Mouse (Mus musculus) hindbrain, embryonic 11.5 days (tissue): Measurements from ENCODE around the gene Igsf23. TPM values are rescaled to one million over a fixed set of nuclear protein-coding genes. Genes with fewer than 3 reads are reported as not detected.

Source experiments
- ATAC-seq: fragments of 200-750 bp; cut with Nextera tagmentation; 2 replicates; pipeline ENCODE4 v1.8.0; 2017; ENCODE audit warnings: mild to moderate bottlenecking, moderate TSS enrichment, moderate library complexity; ENCODE audit not compliant: low FRiP score
- DNase-seq: peaks from one replicate; pipeline ENCODE4 v3.0.0-alpha.2; 2015; ENCODE audit warnings: low spot score
- H3K27ac ChIP-seq: fragments of 300-500 bp; sonication (generic); 2 replicates; pipeline ENCODE4 v1.5.1; 2014; ENCODE audit warnings: mild to moderate bottlenecking, low read depth, low read length
- H3K27me3 ChIP-seq: fragments of 300-500 bp; sonication (generic); 2 replicates; pipeline ENCODE4 v1.6.1; 2014; ENCODE audit warnings: mild to moderate bottlenecking, low read length, moderate library complexity, mixed read lengths; ENCODE audit not compliant: control insufficient read depth, insufficient read depth
- H3K36me3 ChIP-seq: fragments of 300-500 bp; sonication (generic); 2 replicates; pipeline ENCODE4 v1.6.1; 2014; ENCODE audit warnings: mild to moderate bottlenecking, low read length, moderate library complexity, mixed read lengths; ENCODE audit not compliant: control insufficient read depth, insufficient read depth
- H3K4me1 ChIP-seq: fragments of 300-500 bp; sonication (generic); replicated peaks from 2 replicates; pipeline ENCODE4 v1.6.1; 2014; ENCODE audit warnings: low read length, mixed read lengths; ENCODE audit not compliant: control insufficient read depth, insufficient read depth
- H3K4me2 ChIP-seq: fragments of 300-500 bp; sonication (generic); replicated peaks from 2 replicates; pipeline ENCODE4 v1.6.1; 2014; ENCODE audit warnings: mild to moderate bottlenecking, low read depth, low read length
- H3K4me3 ChIP-seq: fragments of 300-500 bp; sonication (generic); 2 replicates; pipeline ENCODE4 v1.5.1; 2014; ENCODE audit warnings: low read depth, low read length
- H3K9ac ChIP-seq: fragments of 300-500 bp; sonication (generic); 2 replicates; pipeline ENCODE4 v1.6.1; 2014; ENCODE audit warnings: low read depth, low read length
- H3K9me3 ChIP-seq: fragments of 300-500 bp; sonication (generic); 2 replicates; pipeline ENCODE4 v1.6.1; 2016; ENCODE audit warnings: low read length; ENCODE audit not compliant: control insufficient read depth
- WGBS: fragments of 180-500 bp; shearing (Covaris S2); extraction: QIAGEN DNeasy Blood & Tissue Kit; methylation state at CpG from one replicate; pipeline ENCODE4 v1.1.7; 2014; 5-methylcytosine and 5-hydroxymethylcytosine counted together
- polyA plus RNA-seq: library from polyadenylated mRNA; unstranded; fragments of >200 nt; fragmentation: Nextera tagmentation; extraction: Ambion mirVana; gene quantifications from 2 replicates; pipeline ENCODE4 v1.2.1, GENCODE M21; 2014

Gene Igsf23
- polyA plus RNA-seq, 1 experiment from 2014 or later = not detected

DNA sequence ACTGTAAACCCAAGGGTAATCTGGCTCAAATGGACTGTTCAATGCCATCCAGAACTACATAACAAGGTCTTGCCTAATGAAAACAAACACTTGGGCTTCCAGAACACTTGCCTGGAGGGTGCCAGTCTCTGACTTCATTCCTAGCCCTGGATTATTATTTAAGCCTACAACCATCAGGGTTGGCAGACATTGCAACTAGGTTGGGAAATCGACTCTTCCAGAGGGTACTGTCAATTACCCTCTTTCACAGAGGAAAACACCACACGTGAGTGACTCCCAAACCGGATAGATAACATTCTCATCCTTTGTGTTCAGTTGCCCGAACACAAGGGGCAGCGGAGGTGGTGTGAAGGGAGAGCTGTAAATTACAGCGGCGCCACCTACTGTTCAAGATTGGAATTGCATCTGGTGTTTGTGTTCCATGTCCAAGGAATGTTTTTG is 5.8 kb upstream of the Igsf23 start:
- ATAC-seq (peak; percentile 43; the same call in 1 of the 2 replicates), DNase-seq (peak; percentile 91)
- H3K27ac ChIP-seq = no peak overlapping the region
- no peaks in the 10 kb centered on the region for H3K36me3 ChIP-seq
- H3K9me3 ChIP-seq = 0 out of 2 replicates have a peak, but pooled peaks cover 3% of the 10 kb centered on the region
- 4% methylated on average over 7 of the region's 7 CpGs for WGBS
- no peaks in the 10 kb centered on the region for H3K4me1 ChIP-seq
- no peak overlapping the region for H3K4me3 ChIP-seq
- H3K9ac ChIP-seq = no peak overlapping the region
- H3K4me2 ChIP-seq = no peak overlapping the region
- H3K27me3 ChIP-seq = no peaks in the 10 kb centered on the region

DNA sequence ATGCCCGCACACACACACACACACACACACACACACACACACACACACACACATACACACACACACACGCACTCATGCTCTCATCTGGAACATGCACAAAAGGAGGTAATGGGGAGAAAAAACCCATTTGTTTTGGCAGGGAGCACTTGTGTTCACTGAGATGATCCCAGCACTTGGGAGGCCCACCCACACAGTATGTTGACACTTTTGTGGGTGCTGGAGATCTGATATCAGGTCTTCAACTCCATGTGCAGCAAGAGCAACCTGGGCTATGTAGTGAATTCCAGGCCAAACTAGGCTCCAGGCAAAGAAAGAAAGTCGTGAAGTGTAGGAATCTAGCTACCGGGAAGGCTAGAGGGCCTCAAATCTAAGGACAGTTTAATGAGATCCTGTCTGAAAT is 5.3 kb upstream of the Igsf23 start:
- Histone ChIP-seq H3K4me2 (no peak overlapping the region), H3K9me3 (no peaks in the 10 kb centered on the region), H3K4me3 (no peak overlapping the region), H3K27me3 (no peaks in the 10 kb centered on the region), H3K4me1 (no peaks in the 10 kb centered on the region), H3K36me3 (no peaks in the 10 kb centered on the region), H3K27ac (no peak overlapping the region), H3K9ac (no peak overlapping the region)
- no peak for DNase-seq
- ATAC-seq = no peak
- WGBS = 83% methylated on average over 4 of the region's 4 CpGs

DNA sequence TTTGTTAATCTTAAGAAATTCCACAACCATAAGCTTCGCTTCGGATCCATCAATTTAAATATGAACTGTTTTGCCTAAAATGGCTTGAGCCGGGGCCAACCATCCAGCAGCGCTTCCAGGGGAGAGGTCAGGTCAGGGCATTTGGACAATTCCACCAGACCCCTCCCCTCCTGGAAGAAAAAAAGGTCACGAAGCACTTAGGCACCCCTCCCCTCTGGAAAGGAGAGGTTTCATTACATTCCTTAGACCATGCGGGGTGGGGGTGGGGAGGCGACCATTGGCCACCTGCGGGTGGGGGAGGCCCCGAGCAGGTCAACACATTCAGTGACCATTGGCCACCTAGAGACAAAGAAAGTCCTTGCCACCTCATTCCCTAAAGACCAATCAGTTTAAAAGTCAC is 2.5 kb upstream of the Igsf23 start:
- Histone ChIP-seq H3K4me3 (no peak overlapping the region), H3K4me2 (no peak overlapping the region), H3K27ac (no peak overlapping the region), H3K9me3 (no peaks in the 10 kb centered on the region), H3K9ac (no peak overlapping the region), H3K27me3 (no peaks in the 10 kb centered on the region), H3K36me3 (no peaks in the 10 kb centered on the region), H3K4me1 (no peaks in the 10 kb centered on the region)
- ATAC-seq = 0 out of 2 replicates have a peak, but pooled peaks have one; percentile 19
- no peak for DNase-seq
- 35% methylated on average over 9 of the region's 9 CpGs for WGBS

DNA sequence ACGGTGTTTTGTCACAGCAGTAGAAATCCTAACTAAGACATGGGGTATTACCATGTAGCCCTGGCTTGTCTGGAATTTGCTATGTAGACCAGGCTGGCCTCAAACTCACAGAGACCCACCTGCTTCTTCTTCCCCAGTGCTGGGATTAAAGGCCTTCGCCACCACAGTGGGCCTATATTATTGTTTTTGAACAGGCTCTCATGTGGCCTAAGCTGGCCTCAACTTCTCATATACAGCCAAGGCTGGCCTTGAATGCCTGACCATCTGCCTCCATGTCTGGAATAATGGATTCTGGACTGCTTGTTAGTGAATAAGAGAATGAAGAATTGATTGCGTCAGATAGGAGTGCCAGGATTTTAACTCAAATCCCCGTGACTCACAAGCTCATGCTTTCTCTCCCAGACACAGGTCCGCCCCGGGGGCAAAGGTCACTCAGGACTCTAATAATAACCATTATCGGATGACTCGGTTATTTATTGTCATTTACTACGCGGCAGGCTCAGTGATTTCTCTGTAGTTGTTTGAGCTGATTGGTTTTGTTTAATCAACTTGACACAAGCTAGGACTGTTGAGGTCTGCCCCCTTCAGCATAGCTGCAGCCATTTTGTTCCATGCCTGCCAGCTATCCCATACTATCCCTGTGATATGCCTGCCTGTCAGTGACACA is 1.9 kb upstream of the Igsf23 start:
- Histone ChIP-seq H3K9ac (no peak overlapping the region), H3K36me3 (no peaks in the 10 kb centered on the region), H3K4me1 (no peaks in the 10 kb centered on the region), H3K27me3 (no peaks in the 10 kb centered on the region), H3K4me2 (no peak overlapping the region), H3K27ac (no peak overlapping the region), H3K4me3 (no peak overlapping the region), H3K9me3 (no peaks in the 10 kb centered on the region)
- ATAC-seq = peak; percentile 30; the same call in 1 of the 2 replicates
- DNase-seq = no peak
- WGBS = 52% methylated on average over 10 of the region's 10 CpGs

DNA sequence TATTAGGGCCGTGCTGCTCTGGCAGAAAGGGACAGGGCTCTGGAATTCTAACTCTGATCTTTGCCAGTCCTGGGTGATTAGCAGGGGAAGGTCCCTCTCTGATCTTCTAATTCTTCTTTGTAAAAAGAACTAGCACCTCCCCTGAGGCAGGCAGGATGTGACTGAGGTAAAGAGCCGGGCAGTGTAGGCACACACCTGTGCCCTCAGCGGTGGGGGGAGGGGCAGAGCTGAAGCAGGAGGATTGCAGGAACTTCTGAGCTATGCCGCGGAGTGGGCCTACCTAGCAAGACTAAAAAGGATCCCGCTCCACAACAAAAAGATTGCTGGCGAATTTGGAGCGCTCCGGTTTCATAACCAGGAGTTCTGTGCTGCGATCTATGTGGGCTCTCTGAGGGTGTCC is 560 bp downstream of the Igsf23 start:
- no peak for DNase-seq
- H3K9ac ChIP-seq = no peak overlapping the region

DNA sequence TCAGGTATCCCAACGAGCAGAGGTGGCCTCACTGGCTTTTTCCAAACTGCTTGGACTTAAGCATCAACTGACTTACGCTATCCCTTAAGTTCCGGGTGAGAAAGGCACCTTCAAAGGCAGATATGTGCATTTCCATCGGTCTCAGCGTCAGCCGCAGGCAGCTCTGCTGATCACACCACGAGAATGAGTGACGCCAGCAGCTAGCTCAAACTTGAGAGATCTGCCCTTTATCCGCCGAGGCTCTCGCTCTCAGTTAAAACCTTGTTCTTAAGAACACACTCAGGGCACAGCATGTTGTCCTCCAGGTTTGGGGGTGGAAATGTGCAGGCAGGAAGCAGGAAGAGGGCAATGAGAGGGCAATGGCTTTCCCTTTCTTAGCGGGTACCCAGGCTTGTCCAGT is 1.6 kb downstream of the Igsf23 start:
- H3K36me3 ChIP-seq = no peaks in the 10 kb centered on the region
- H3K27me3 ChIP-seq = no peaks in the 10 kb centered on the region
- H3K4me1 ChIP-seq = no peaks in the 10 kb centered on the region
- no peak for DNase-seq
- no peak overlapping the region for H3K4me2 ChIP-seq
- H3K9ac ChIP-seq = no peak overlapping the region
- no peak overlapping the region for H3K27ac ChIP-seq
- no peak overlapping the region for H3K4me3 ChIP-seq
- WGBS = 78% methylated on average over 12 of the region's 12 CpGs
- H3K9me3 ChIP-seq = no peaks in the 10 kb centered on the region
- ATAC-seq = no peak

More for the DNA sequence above, 560 bp downstream of the Igsf23 start:
- ATAC-seq = no peak
- H3K4me2 ChIP-seq = no peak overlapping the region
- 62% methylated on average over 10 of the region's 10 CpGs for WGBS
- H3K36me3 ChIP-seq = no peaks in the 10 kb centered on the region
- no peaks in the 10 kb centered on the region for H3K27me3 ChIP-seq
- no peak overlapping the region for H3K4me3 ChIP-seq
- no peak overlapping the region for H3K27ac ChIP-seq
- H3K9me3 ChIP-seq = no peaks in the 10 kb centered on the region
- H3K4me1 ChIP-seq = no peaks in the 10 kb centered on the region

DNA sequence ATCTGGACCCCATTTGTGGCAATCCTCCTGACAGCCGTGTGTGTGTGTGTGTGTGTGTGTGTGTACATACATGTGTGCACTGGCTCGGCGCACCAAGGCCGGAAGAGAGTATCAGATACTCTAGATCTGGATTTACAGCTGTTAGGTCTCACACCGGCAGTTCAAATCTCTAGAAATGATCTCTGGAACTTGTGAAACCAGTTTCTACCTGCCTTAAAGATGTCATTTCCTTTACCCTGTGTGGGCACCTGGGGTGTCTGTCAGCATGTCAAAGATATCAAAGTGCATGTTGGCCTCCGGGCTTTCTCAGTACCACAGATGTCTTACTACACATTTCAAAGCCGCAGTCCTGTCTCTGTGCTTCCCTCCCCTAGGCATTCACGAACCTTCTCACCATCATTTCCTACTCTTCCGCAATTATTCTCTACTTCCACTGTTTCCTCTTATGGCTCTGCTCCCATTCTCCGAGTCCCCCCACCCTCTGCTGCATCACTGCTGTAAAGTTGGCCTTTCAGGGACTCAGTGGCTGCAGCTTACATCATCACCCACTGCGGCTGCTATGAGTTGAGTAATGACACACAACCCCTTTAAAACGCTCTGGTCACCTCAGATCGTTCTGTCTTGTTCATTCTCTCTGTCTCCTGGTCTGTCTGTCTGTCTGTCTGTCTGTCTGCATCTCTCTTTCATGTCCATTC is 4.6 kb downstream of the Igsf23 start:
- H3K4me3 ChIP-seq = no peak overlapping the region
- no peak for DNase-seq
- no peaks in the 10 kb centered on the region for H3K4me1 ChIP-seq
- 87% methylated on average over 13 of the region's 13 CpGs for WGBS
- no peak overlapping the region for H3K4me2 ChIP-seq
- ATAC-seq = no peak
- no peaks in the 10 kb centered on the region for H3K9me3 ChIP-seq
- H3K27ac ChIP-seq = no peak overlapping the region
- H3K36me3 ChIP-seq = no peaks in the 10 kb centered on the region
- no peaks in the 10 kb centered on the region for H3K27me3 ChIP-seq
- no peak overlapping the region for H3K9ac ChIP-seq

DNA sequence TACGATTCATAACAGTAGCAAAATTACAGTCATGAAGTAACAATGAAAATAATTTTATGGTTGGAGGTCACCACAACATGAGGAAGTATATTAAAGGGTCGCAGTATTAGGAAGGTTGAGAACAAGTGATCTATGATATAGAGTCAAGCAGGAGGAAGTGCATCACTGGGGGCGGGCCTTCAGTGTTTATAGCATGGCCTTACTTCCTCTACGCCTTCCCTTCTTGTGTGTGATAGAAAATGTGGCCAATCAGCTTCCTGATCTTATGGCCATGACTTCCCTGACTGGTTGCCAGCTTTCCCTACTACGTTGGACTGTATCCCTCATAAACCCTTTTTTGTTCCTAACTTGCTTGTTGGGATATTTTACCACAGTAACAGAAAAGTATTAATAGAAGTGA is 5.4 kb downstream of the Igsf23 start:
- Histone ChIP-seq H3K9ac (no peak overlapping the region), H3K4me1 (no peaks in the 10 kb centered on the region), H3K27ac (no peak overlapping the region), H3K27me3 (no peaks in the 10 kb centered on the region), H3K36me3 (no peaks in the 10 kb centered on the region), H3K4me3 (no peak overlapping the region), H3K9me3 (no peaks in the 10 kb centered on the region), H3K4me2 (no peak overlapping the region)
- DNase-seq (no peak), ATAC-seq (no peak)
- 89% methylated on average over 5 of the region's 5 CpGs for WGBS

DNA sequence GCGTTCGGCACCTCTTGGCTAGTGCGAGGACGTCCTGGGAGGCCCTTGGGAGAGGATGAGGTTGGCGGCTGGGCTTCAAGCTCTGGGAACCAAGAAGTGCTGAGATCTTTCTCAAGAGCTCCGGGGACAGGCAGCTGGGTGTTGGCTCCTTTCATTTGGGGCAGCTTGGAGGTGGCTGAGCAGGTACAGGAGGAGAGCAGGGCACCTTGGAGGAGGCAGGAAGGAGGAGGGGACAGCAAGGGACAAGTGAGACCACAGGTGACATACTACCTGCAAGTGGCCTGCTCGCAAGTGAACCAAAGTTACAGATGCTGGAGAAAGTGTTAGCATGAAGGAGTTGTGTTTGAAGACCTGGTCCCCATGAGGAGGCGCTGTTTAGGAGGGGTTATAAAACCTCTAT is 5.8 kb downstream of the Igsf23 start:
- Histone ChIP-seq H3K4me1 (no peaks in the 10 kb centered on the region), H3K9me3 (no peaks in the 10 kb centered on the region), H3K27ac (no peak overlapping the region), H3K9ac (no peak overlapping the region), H3K4me2 (no peak overlapping the region), H3K4me3 (no peak overlapping the region), H3K36me3 (no peaks in the 10 kb centered on the region), H3K27me3 (no peaks in the 10 kb centered on the region)
- WGBS = 93% methylated on average over 8 of the region's 8 CpGs
- ATAC-seq (no peak), DNase-seq (no peak)
